Mouse (Mus musculus) gastrocnemius, postnatal 4 days (tissue): ENCODE results near the gene Prpf40b. TPM values are rescaled to one million over a fixed set of nuclear protein-coding genes. Genes with fewer than 3 reads are reported as not detected.

Experiments used
- DNase-seq, 2 experiments: peaks; one replicate each; pipeline ENCODE4 v3.0.0; 2021 to 2022; ENCODE audit warnings: low spot score in 2 of 2, mixed read lengths in 2 of 2
- total RNA-seq, 2 experiments: library from RNA; stranded (reverse); gene quantifications; 2 replicates each; pipeline ENCODE4 v1.2.3; 2021

The Prpf40b gene
- total RNA-seq, 2 experiments from 2014 or later = 32.6 to 34.5 TPM

DNA sequence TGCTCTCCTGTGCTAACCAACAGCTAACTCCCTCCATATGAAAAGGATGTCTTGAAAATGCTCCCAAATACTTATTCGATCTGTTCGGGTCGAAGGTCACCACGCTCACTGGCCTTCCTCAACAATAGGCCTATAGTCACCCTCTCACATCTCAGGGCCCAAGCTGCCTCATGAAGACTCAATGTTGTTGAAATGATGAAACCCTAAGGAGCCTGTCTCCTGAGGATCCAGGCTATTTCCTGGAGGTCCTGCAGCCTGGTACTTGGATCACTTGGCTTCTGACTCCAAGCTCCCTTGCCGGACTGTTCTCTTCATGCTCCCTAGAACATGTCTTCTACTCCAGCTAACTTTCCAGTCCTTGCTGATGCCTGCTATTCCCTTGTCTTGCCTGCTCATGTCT, 36.5 kb downstream of the Prpf40b start:
- DNase-seq = no peak

DNA sequence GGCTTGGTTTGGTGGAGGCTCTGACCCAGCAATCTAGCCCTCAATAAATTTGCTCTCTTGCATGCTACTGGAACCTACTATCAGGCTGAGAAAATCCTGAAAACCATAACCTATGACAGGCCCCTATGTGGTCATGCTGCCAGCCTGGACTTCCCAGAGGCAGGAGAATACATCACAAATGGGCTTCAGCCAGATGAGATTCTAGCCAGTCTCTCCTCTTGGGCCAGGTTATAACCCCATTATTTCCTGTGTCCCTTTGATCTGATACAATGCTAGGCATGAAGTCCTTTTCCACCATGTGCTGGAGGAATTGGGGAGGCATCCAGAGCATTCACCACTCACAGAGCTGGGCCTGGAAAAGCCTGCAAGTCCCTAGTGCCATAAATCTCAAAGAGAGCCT, 37.2 kb downstream of the Prpf40b start:
- no peak for DNase-seq

DNA sequence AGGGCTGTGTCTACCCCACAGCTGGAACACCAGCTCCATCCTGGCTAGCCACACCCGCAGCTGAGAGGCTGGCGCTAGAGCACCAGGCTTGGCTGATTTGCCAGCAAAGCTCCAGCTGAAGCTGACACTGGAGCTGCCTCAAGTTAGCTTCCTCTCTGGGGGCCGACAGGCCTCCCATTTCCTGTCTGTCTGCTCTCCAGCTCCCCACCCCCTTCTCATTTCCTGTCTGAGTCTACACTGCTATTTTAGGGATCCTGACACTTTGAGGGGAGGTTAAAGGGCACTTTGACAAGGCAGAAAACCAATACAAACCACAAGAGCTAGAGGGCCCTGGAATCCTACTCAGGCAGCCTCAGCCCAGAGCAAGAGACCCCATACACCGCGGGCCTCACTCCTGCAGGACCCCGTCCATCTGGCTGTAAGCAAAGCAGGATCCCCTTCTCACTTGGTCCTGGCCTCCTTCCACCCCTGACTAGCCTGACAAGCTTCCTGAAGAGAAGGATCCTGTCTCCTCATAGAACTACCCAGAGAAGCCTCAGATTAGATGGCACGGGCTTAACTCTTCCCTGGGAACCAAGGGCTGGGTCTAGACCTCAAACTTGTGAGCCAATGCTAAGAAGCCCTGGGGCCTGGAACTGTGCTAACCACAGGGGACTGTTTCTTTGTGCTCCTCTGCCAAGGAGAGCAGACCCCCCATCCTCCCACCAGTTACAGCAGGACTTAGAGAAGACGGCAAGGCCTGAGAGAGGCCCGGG, 38.2 kb downstream of the Prpf40b start:
- DNase-seq = peak; percentile 42 to 76

DNA sequence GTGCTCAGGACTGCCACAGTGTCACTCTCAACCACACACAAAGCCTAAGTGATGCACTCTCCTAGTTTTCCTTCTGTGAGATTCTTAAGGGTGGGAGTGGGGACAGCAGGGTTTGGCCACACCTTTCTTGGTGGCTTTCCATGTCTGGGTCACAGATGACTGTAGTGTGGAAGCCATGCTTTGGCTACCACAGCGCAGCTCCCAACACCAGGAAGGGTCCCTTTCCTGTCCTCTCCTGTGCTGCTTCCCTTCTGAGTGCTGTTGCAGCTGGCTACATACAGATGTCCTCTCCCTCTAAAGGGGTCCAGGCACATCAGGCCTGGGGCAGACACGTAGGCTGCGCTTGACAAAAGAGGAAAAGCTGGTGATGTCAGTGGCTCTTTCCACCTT, 38.8 kb downstream of the Prpf40b start:
- no peak for DNase-seq

DNA sequence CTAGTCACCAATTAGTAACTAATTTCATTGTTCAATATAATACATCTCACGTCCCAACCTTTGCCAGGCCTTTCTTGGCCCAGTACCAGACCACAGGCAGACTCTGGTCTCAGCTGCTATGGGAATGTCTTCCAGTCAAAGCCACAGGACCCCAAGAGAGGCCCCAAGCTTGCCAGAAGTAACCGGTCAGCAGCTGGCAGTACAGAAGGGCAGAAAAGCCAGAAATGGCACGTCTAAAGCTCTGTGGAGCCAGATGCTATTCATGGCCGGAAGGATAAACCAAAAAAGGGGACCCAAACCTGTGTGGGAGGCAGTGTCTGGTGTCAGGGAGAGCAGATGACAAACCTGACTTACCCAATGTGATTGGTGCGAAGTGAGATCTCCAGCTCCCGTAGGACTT, 39.6 kb downstream of the Prpf40b start:
- DNase-seq = no peak

DNA sequence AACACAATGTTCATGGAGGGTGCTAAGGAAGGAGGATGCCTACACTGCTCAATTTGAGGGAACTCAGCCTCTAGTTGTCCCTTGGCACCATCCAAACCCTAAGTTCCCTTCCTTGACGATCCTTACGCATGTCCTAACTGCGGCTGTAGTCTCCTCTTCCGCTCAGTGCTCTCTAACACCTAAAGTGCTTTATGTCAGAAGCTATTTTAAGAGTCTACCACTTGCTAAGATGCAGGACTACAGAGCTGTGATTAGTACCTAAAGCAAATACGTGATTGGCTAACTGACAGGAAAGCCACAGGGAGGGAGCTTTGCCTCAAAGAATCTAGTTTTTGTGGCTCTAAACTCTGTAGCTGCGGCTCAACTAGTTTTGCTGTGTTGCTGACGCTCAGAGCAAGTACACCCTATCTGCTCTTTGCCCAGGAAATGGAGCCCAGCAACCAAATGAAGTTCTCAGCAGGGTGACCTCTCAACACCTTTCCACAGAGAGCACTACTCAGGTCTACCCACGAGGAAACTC, 41.0 kb downstream of the Prpf40b start:
- DNase-seq = no peak

DNA sequence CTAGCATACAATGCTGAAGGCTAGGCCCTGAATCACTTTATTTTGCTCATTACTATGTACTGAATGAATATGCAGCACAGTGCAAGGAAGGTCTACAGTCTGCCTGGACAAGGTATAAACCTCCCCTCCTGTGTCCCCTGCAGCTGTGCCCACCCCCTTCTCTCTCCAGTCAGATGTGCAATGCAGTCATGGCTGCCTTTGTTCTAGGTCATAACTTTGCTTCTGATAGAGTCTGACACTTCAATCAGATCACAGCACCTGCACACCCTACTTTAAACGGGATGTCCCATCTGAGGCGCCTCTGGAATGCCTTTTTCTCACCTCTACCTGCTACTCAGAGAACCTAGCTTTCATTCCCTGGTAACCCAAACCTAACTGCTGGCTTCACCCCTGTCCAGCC, 44.0 kb downstream of the Prpf40b start:
- no peak for DNase-seq

DNA sequence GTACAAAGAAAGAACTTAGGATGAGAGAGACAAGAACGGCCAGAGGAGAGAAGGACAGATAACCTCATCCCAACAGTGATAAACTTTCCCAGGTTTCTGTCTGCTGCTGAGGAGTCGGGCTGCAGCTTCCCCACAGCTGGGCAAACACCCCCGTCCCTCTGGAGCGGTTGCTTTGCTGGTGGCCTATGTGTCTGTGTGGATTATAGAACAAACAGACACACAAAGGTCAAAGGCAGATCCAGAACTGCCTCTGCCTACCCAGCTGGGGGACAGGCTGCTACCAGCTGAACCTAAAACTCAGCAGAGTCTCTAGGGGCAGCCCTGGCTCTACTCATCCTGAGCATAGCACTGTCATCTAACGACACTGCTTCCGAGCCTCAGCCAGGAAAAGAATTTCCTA, 44.8 kb downstream of the Prpf40b start:
- DNase-seq = no peak

DNA sequence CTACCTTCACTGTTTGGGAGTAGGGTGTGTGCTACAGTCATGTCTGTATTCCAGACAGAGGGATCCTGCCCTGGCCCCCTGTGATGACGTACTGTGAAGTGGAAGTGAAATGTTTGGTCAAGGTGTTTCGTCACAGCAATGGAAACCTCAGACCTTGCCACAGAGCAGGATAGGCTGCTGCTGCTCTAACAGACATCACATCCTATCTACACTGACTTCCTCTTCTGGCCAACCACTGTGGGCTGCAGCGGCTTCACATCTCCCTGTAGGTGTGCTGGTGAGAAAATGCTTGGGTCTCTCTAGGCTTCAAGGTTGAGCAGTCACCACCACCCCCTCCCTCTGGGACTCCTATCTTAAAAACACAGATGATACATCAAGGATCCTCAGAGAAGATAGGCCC, 46.2 kb downstream of the Prpf40b start:
- no peak for DNase-seq

DNA sequence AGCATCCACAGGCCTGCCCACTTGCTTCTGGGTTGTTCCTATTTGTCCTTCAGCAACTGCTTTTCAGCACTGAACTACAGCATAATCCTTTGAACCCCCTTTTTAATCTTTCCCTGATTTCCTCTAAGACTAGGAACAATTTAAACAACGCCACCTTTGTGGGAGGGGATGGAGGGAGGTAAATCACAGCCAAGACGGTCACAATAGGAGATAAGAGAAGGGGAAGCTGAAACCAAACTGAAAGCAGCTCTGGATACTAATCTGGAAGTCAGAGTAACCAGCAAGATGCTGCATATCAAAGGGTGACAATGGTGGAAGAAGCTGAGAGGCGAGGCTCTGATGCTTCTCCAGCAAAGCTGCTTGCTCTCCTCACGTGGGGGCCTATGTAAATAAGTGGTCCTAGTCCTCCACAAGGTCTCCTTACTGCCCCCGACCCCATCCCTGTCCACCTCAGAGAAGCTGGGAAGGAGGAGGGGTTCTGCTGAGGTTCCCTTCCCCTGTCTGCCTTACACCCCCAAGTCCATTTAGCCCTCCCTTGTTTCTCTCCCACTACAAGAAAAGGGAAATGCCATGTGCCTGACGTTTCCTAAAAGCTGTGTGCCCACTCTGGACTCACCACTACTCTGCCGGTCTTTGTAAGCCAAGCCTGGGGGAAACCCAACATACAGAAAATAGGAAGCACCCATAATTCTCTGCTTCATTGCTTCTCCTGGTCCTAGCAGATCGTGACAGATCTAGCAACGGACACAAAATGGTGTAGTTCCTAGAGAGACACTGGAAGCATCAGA, 47.5 kb downstream of the Prpf40b start:
- no peak for DNase-seq

DNA sequence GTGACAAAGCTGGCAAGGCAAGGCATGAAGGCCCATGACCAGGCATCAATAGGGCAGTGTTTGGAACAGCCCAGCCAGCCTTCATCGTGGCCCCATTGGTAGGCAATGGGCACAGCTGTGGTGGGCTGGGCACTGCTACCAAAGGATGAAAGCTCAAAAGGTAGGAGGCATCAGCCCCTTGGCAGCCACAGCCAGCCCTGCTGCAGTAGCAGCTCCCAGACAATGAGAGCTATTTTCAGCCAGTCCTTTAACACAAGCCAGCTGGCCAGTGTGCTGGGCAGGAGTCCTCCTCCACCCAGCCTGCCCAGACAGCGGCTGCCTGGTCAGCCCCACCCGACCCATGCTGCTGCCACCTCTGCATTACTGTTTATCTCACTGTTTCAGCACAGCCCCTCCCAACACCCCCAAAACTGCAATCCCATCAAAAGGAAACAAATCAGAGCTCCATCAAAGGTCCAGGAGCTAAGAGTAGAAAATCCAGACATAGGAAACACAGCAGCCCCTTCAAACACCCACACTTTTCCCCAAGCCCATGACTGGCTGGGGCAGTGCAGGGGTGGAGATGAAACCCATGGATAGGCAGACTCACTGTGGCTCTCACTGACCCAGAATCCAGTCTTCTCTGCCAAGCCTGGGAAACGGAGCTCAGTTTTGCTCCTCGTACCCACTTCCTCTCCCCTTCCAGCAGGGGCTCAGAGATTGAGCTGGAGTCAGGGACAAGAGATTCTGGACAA, 48.7 kb downstream of the Prpf40b start:
- peak in 1 of 2 experiments; percentile 52 for DNase-seq

DNA sequence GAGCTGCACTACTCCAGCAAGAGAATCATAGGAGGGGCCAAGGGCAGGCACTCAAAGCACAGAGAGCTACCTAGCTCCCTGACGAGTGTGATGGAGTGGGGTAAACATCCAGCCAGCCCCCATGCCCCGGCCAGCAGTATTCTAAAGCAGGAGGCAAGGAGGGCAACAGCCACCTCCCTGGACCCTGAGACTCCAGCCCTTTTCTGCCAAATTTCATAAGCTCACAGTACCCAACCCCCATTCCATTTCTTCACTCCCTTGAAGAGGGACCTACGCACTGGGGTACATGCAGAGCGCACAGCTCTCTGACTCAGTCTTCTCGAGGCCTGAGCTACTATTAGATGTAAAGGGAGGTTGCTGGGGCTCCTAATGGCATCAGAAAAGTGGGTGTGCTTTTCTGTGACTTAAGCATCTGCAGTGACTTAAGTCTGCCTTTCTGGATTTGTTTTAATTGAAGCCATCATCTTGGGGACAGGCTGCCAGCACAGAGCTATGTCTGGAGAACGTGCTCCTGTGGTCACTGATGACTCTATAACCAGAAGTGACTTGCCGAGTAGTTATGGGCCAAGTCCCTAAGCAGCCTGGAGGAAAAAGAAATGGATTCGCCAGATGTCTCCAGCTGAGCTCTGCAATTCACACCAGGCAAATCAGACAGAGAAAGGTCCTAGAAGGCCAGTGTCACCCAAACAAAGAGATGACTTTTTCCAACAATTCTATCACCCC, 49.4 kb downstream of the Prpf40b start:
- no peak for DNase-seq

DNA sequence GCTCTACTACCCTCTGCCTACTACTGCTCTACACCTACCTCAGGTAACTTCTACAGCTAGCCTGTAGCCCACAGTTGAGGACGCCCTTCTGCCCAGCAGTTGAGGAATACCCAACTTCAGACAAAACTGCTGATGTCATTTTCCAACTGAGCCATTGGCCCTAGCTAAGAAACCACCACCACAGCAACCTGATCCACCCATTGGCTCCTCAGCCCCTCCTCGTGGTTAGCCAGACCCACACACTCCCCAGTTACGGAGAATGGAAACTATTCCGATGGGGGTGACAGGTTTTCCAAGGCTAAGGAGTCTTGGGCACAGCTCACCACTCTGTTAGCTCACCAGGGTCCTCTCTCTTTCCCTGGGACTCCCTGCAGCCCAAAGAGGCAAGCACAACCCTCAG, 50.1 kb downstream of the Prpf40b start:
- no peak for DNase-seq

DNA sequence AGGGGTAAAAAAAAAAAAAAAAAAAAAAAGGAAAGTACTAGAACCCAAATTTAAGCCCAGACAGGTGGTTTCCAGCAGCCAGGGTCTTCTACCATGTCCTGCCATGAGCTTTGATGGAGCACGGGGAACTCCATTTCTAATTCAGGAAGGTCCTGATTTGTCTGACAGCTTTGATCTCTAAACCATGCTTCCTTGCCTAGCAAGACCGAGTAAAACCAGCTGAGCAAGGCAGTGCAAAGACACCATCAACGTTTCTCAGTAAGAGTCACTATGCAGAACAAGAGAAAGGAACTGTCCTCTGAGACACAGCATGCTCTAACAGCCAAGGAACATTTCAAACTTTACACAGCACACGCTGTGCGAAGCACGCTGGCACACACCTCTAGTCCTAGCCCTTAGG, 56.7 kb downstream of the Prpf40b start:
- no peak for DNase-seq

DNA sequence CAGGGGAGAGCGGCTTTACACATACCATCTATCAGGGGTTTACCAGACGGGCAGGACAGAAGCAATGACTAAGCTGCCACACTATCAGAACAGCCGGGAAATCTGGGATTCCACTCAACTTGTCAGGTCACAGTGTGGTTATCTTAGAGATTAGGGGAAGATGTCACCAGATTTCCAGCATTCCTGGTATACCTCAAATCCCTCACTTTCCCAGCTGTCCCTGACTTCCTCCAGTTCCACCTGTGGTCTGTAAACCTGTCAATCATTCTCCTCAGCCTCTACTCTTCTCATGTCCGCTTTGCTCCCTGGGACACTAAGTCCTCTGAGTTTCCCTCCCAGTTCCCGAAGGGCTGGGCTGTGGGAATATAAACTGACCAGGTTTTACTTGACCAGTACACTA, 57.4 kb downstream of the Prpf40b start:
- DNase-seq = no peak

DNA sequence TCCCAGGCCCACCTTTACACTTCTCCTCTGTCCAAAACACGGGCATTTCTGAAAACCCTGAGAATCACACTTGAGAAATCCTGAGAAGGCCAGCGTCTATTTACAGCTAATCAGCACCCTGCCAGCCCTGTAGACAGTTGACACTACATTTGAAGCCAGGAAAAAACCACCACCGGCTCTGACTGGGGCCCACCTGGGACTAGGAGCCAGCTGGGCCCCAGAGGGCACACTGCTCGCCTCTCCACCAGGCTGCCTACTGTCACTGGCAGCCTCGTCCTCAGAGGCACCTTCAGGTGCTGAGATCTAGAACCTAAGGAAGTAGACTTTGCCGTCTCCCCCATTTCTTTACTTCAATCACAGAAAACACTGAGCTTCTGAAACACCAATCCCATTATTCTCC, 60.8 kb downstream of the Prpf40b start:
- DNase-seq = no peak

DNA sequence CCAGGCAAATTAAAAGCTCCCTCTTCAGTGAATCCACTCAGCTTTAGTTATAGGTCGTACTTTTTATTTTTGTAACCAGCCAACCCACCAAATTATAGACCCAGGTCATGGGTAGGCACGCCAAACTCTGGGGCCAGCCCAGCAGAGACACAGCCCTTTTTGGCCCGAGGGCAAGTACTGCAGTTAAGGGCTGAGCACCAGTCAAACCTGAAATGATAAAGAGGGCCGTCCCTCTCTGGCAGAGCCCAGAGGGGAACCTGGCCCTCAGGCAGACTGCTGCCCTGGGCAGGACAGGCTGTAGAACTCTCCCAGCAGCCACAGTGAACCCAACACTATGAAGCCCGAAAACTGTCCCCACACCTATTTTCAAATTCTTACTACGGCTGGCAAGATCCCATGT, 61.6 kb downstream of the Prpf40b start:
- no peak for DNase-seq

DNA sequence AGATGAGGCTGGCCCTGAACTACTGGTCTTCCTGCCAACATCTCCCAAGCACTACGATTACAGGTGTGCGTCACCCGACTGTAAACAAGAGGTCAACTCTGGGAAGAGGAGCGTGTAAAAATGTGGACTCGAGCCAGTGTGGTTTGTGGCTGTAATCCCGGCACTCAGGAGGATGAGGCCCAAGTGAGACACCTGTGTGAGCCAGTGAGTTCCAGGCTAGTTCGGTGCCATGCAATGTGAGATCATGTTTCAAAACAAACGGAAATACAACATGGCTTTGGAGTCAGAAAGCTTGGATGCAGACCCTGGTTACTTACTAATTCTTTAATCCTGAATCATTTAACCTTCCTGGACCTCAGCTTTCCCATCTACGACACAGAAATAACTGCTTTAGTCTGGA, 64.1 kb downstream of the Prpf40b start:
- DNase-seq = no peak

DNA sequence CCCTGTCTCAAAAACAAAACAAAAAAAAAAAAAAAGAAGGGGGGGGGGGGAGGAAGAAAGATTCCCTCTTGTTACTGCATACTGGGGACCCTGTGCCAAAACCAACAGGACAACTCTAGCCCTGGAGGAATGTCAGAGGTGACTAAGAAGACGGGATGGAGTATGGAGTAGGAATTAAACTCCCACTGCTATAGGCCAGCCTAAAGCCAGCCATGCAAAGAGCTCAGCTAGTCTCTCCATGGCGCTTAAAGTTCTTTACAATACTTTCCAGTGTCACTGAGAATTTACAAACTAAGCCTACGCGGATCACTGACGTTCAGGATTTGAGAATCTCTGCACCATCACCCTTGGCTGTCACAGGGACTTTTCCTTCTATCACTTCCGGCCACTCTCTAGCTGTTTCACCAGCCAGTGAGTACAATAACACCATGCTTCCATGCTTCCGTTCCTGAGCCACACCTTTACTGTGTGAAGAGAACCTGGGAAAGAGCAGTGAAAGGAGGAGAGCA, 69.2 kb downstream of the Prpf40b start:
- no peak for DNase-seq

DNA sequence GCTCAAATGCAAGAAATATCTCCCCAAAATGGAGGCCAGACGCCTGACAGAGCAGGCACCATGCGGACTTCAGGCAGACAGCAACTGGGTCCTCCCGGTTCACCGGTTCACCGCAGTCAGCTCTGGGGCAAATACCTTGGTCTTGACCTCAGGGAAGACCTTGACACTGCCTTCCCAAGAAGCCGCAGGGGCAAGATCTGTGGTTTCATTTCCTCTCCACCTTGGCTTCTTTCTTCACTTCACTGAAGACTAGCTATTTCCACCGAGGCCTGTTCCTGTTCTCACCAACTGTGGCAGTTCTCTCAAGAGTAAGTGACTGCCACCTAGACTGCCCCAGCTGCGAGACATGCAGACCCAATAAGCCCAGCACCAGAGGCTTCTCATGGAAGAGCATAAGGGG, 70.0 kb downstream of the Prpf40b start:
- no peak for DNase-seq
